8 mouse cellular contexts compared by ENCODE assay signal in the genomic region with DNA sequence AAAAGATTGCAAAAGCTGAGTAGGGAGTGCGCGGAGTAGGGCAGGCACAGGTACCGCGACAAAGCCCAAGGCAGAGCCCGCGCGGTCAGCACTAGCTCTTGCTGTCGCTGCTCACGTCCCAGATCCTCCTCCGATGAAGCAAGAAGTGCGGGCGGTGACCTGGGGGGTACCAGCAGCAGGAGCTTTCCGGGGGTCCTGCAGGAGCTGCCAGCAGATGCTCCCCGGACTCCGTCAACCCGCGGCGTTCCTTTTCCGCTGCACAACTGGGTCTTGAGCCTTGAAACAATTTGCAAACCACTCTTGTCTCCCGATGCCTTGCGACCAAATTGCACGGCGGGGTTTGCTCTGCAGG. TPM values are rescaled to one million over a fixed set of nuclear protein-coding genes. Genes with fewer than 3 reads are reported as not detected.
DNase-seq lines count a peak whose midpoint lies in the region; ATAC-seq and TF ChIP-seq lines count a peak whose summit lies in the region.

No protein-coding gene starts in this region.

- no peak for TF ChIP-seq POLR2A in kidney, adult 2 months (IDR thresholded peaks at IDR 0.05; ENCODE audit: low read depth, low read length)
- TF ChIP-seq POLR2A in small intestine, adult 2 months (IDR thresholded peaks at IDR 0.05; ENCODE audit: low read depth, low read length) = no peak

- H3K4me3 ChIP-seq in kidney, adult 2 months (ENCODE audit: insufficient read depth, low read depth, low read length) = peak overlapping the region; percentile 81
- peak overlapping the region; percentile 93 for H3K4me3 ChIP-seq in forebrain, postnatal 0 days (ENCODE audit: low read depth, low read length)
- peak overlapping the region; percentile 84 for H3K4me3 ChIP-seq in intestine, embryonic 14.5 days (ENCODE audit: low read depth, low read length)
- peak overlapping the region; percentile 19; the same call in 1 of the 2 replicates for H3K4me3 ChIP-seq in macrophage (ENCODE audit: inconsistent target)
- H3K4me3 ChIP-seq in small intestine, adult 2 months (ENCODE audit: low read depth, low read length) = peak overlapping the region; percentile 78

- peak overlapping the region; percentile 73 for H3K4me2 ChIP-seq in forebrain, postnatal 0 days (ENCODE audit: low read depth)
- H3K4me2 ChIP-seq in intestine, embryonic 14.5 days (ENCODE audit: low read length) = peak overlapping the region; percentile 83

- H3K9me3 ChIP-seq in forebrain, postnatal 0 days (ENCODE audit: low read length) = no peaks in the 10 kb centered on the region
- no peaks in the 10 kb centered on the region for H3K9me3 ChIP-seq in intestine, embryonic 14.5 days (ENCODE audit: control insufficient read depth, low read length)

- no peak for DNase-seq in kidney, adult 2 months
- DNase-seq in kidney, adult 11 months = no peak
- DNase-seq in adrenal gland, adult 8-10 months = peak; percentile 42
- no peak for DNase-seq in forebrain, postnatal 0 days
- peak; percentile 84 for DNase-seq in intestine, embryonic 14.5 days (ENCODE audit: low spot score)
- DNase-seq in Muller cell, postnatal 12 days (ENCODE audit: inconsistent ontology term) = no peak

- no peak for TF ChIP-seq CTCF in kidney, adult 2 months (conservative IDR thresholded peaks at IDR 0.05; ENCODE audit: insufficient read depth, insufficient read length, low read depth, low read length)
- no peak for TF ChIP-seq CTCF in forebrain, postnatal 0 days (IDR thresholded peaks at IDR 0.05; ENCODE audit: low read depth)
- no peak for TF ChIP-seq CTCF in small intestine, adult 2 months (IDR thresholded peaks at IDR 0.05; ENCODE audit: extremely low read depth, insufficient read length, insufficient replicate concordance, low read depth, low read length)

- peak overlapping the region; percentile 93 for H3K27ac ChIP-seq in kidney, adult 2 months (ENCODE audit: insufficient read depth, low read depth, low read length)
- H3K27ac ChIP-seq in forebrain, postnatal 0 days (ENCODE audit: low read depth, low read length) = peak overlapping the region; percentile 93
- H3K27ac ChIP-seq in intestine, embryonic 14.5 days (ENCODE audit: low read depth) = peak overlapping the region; percentile 94
- no peak overlapping the region for H3K27ac ChIP-seq in macrophage
- H3K27ac ChIP-seq in small intestine, adult 2 months (ENCODE audit: insufficient read depth, low read depth, low read length) = peak overlapping the region; percentile 52; the same call in 1 of the 2 replicates

- no peaks in the 10 kb centered on the region for H3K27me3 ChIP-seq in kidney, adult 2 months (replicated peaks; ENCODE audit: control insufficient read depth, insufficient read depth, low read length)
- H3K27me3 ChIP-seq in forebrain, postnatal 0 days (ENCODE audit: insufficient read depth, low read length) = no peaks in the 10 kb centered on the region
- H3K27me3 ChIP-seq in intestine, embryonic 14.5 days (replicated peaks; ENCODE audit: control insufficient read depth, insufficient read depth, low read length) = no peaks in the 10 kb centered on the region
- no peaks in the 10 kb centered on the region for H3K27me3 ChIP-seq in small intestine, adult 2 months (ENCODE audit: control insufficient read depth, insufficient read depth, low read length)

- ATAC-seq in forebrain, postnatal 0 days = peak; percentile 16
- ATAC-seq in intestine, embryonic 14.5 days (replicated peaks; ENCODE audit: low FRiP score, low TSS enrichment, low read depth) = peak; percentile 16; the same call in 1 of the 2 replicates

- H3K4me1 ChIP-seq in kidney, adult 2 months (ENCODE audit: control insufficient read depth, insufficient read depth, low read length) = peaks cover 14% of the 10 kb centered on the region
- no peaks in the 10 kb centered on the region for H3K4me1 ChIP-seq in forebrain, postnatal 0 days (ENCODE audit: insufficient read depth)
- peaks cover 12% of the 10 kb centered on the region for H3K4me1 ChIP-seq in intestine, embryonic 14.5 days (replicated peaks; ENCODE audit: control insufficient read depth, insufficient read depth, low read length)
- H3K4me1 ChIP-seq in small intestine, adult 2 months (ENCODE audit: control insufficient read depth, insufficient read depth, insufficient read length, low read length) = no peaks in the 10 kb centered on the region

- under 1% methylated on average over 23 of the region's 23 CpGs for WGBS in kidney, adult 2 months
- 1% methylated on average over 23 of the region's 23 CpGs for WGBS in forebrain, postnatal 0 days
- 1% methylated on average over 23 of the region's 23 CpGs for WGBS in intestine, embryonic 14.5 days
- under 1% methylated on average over 23 of the region's 23 CpGs for WGBS in macrophage (ENCODE audit: missing documents)
- WGBS in small intestine, adult 2 months = 3% methylated on average over 23 of the region's 23 CpGs

- H3K79me2 ChIP-seq in macrophage (ENCODE audit: inconsistent target) = no peaks in the 10 kb centered on the region

- no peaks in the 10 kb centered on the region for H3K36me3 ChIP-seq in kidney, adult 2 months (ENCODE audit: control insufficient read depth, insufficient read depth, low read length)
- no peaks in the 10 kb centered on the region for H3K36me3 ChIP-seq in forebrain, postnatal 0 days (ENCODE audit: insufficient read depth)
- no peaks in the 10 kb centered on the region for H3K36me3 ChIP-seq in intestine, embryonic 14.5 days (ENCODE audit: control insufficient read depth, insufficient read depth, low read length)
- H3K36me3 ChIP-seq in macrophage (ENCODE audit: inconsistent target) = no peaks in the 10 kb centered on the region
- no peaks in the 10 kb centered on the region for H3K36me3 ChIP-seq in small intestine, adult 2 months (ENCODE audit: control insufficient read depth, insufficient read depth, low read length)

- peak overlapping the region; percentile 91 for H3K9ac ChIP-seq in forebrain, postnatal 0 days
- H3K9ac ChIP-seq in intestine, embryonic 14.5 days (ENCODE audit: low read length) = peak overlapping the region; percentile 91

RNA-seq across cellular contexts. Expression of gene Trib2, which starts 0.5 kb away (rescaled TPM):
- 22.2 and 24.5 TPM in 2 replicates for polyA plus RNA-seq in kidney, adult 2 months (2012; rRNA removed)
- total RNA-seq in adrenal gland, adult 8-10 months (2022) = 10 to 100 TPM; 12.4 to 21.2 (median 16.4) TPM
- 114 and 152 TPM in 2 replicates for total RNA-seq in forebrain, postnatal 0 days (2014; rRNA removed)
- polyA plus RNA-seq in forebrain, postnatal 0 days (2015; fragmentation: Nextera tagmentation; extraction: Ambion mirVana) = 59.0 and 82.3 TPM in 2 replicates
- polyA plus RNA-seq in intestine, embryonic 14.5 days (2014; fragmentation: Nextera tagmentation; extraction: Ambion mirVana) = 26.5 and 28.9 TPM in 2 replicates
- total RNA-seq in macrophage (2018; cell fraction: chromatin; rRNA removed) = 1 to 10 TPM in 1 of 26 experiments, under 1 TPM in 1, not detected in 24; 0.43 to 1.1 TPM
- total RNA-seq in macrophage (2018; cell fraction: cytosol; rRNA removed) = not detected
- total RNA-seq in macrophage (2018; cell fraction: nucleus; rRNA removed) = under 1 TPM in 1 of 26 experiments, not detected in 25; 0.27 TPM
- 0.04 to 0.06 TPM in 2 of 3 replicates, not detected in the other for polyA plus RNA-seq in macrophage (2018)
- 1.2 and 2.5 TPM in 2 replicates for polyA plus RNA-seq in small intestine, adult 2 months (2012; rRNA removed)

Comparison
In these comparisons a context has a peak if more than half of its experiments do, and no peak if none do; other contexts are left out.
1. DNase-seq: peak in adrenal gland, adult 8-10 months (single experiment) and intestine, embryonic 14.5 days (single experiment); none in kidney, adult 2 months (single experiment), kidney, adult 11 months (single experiment), forebrain, postnatal 0 days (single experiment) and Muller cell, postnatal 12 days (single experiment).
2. H3K4me3 ChIP-seq: peak in every context shown above with its lines; median percentile 93 in forebrain, postnatal 0 days; 84 in intestine, embryonic 14.5 days; 81 in kidney, adult 2 months; 78 in small intestine, adult 2 months; 19 in macrophage.